Mouse (Mus musculus) brain, embryonic 14.5 days (tissue): ENCODE data around the gene Mia.

Experiments
- CTCF ChIP-seq: fragments of 200-500 bp; IDR thresholded peaks from 2 replicates; pipeline ENCODE4 v1.5.1; 2012; ENCODE audit warnings: inconsistent platforms, mild to moderate bottlenecking, moderate library complexity, borderline replicate concordance; ENCODE audit not compliant: insufficient read depth, insufficient read length; ENCODE audit errors: extremely low read depth
- POLR2A ChIP-seq: fragments of 200-500 bp; IDR thresholded peaks from 2 replicates; pipeline ENCODE4 v1.6.1; 2012; ENCODE audit warnings: mild to moderate bottlenecking, inconsistent platforms, borderline replicate concordance; ENCODE audit not compliant: poor library complexity, insufficient read depth, insufficient read length, severe bottlenecking; ENCODE audit errors: extremely low read depth

DNA sequence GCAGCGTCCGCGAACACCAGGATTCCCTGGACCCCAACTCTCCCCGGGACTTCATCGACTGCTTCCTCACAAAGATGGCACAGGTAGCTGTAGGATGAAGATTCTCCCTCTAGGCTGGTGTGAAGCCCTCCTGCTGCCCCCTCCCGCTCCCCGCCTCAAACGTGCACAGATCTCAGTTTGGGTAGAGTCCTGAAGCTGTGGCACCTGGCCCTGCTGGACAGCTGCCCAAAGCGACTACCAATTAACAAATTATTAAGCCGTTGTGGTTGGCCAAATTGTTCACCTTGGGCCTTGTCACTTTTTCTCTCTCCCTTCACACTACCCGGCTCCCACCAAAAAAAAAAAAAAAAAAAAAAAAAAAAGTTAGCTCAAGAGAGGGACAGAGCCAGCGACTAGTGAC lies 51.1 kb downstream of the Mia start:
- no peak for TF ChIP-seq POLR2A
- no peak for TF ChIP-seq CTCF
